Mouse (Mus musculus) limb, embryonic 14.5 days (tissue): Measurements from ENCODE around the gene Gm28374. TPM values are rescaled to one million over a fixed set of nuclear protein-coding genes. Genes with fewer than 3 reads are reported as not detected.

Experiments
- ATAC-seq: fragments of 200-750 bp; cut with Nextera tagmentation; 2 replicates; pipeline ENCODE4 v1.8.0; 2017; ENCODE audit warnings: low read depth, moderate number of reproducible peaks, moderate TSS enrichment; ENCODE audit not compliant: low FRiP score
- DNase-seq: peaks from one replicate; pipeline ENCODE4 v3.0.0-alpha.2; 2015; ENCODE audit warnings: low spot score
- H3K27ac ChIP-seq: fragments of 300-500 bp; sonication (generic); replicated peaks from 2 replicates; pipeline ENCODE4 v1.5.1; 2014; ENCODE audit warnings: low read depth, mild to moderate bottlenecking, low read length, moderate library complexity, mixed read lengths
- H3K27me3 ChIP-seq: fragments of 300-500 bp; sonication (generic); 2 replicates; pipeline ENCODE4 v1.6.1; 2014; ENCODE audit warnings: low read length, mixed read lengths; ENCODE audit not compliant: control insufficient read depth, insufficient read depth
- H3K36me3 ChIP-seq: fragments of 300-500 bp; sonication (generic); 2 replicates; pipeline ENCODE4 v1.6.1; 2014; ENCODE audit warnings: mild to moderate bottlenecking, low read length, moderate library complexity, mixed read lengths; ENCODE audit not compliant: control insufficient read depth, insufficient read depth
- H3K4me1 ChIP-seq: fragments of 300-500 bp; sonication (generic); 2 replicates; pipeline ENCODE4 v1.6.1; 2014; ENCODE audit warnings: antibody characterized with exemption, low read length, mixed read lengths; ENCODE audit not compliant: control insufficient read depth, insufficient read depth
- H3K4me2 ChIP-seq: fragments of 300-500 bp; sonication (generic); replicated peaks from 2 replicates; pipeline ENCODE4 v1.6.1; 2014; ENCODE audit warnings: low read depth, mild to moderate bottlenecking, low read length, moderate library complexity; ENCODE audit not compliant: severe bottlenecking
- H3K4me3 ChIP-seq: fragments of 300-500 bp; sonication (generic); replicated peaks from 2 replicates; pipeline ENCODE4 v1.5.1; 2014; ENCODE audit warnings: low read length
- H3K9ac ChIP-seq: fragments of 300-500 bp; sonication (generic); 2 replicates; pipeline ENCODE4 v1.6.1; 2014; ENCODE audit warnings: mild to moderate bottlenecking, low read depth, low read length, moderate library complexity; ENCODE audit not compliant: severe bottlenecking
- H3K9me3 ChIP-seq: fragments of 300-500 bp; sonication (generic); 2 replicates; pipeline ENCODE4 v1.6.1; 2016; ENCODE audit warnings: low read length; ENCODE audit not compliant: control insufficient read depth
- POLR2A ChIP-seq: fragments of 200-500 bp; IDR thresholded peaks from 2 replicates; pipeline ENCODE4 v1.8.0; 2012; ENCODE audit warnings: inconsistent platforms, mild to moderate bottlenecking, moderate library complexity, borderline replicate concordance; ENCODE audit not compliant: insufficient read depth, insufficient read length; ENCODE audit errors: extremely low read depth
- WGBS: fragments of 180-500 bp; shearing (Covaris S2); extraction: QIAGEN DNeasy Blood & Tissue Kit; methylation state at CpG from one replicate; pipeline ENCODE4 v1.1.7; 2014; 5-methylcytosine and 5-hydroxymethylcytosine counted together
- microRNA-seq: library from miRNA; unstranded; fragments of <30 nt; microRNA quantifications from one replicate; pipeline ENCODE4, GENCODE M21; 2016
- polyA plus RNA-seq, 2 experiments: library from polyadenylated mRNA; depleted of rRNA in 1 of 2; stranded (reverse) in 1 of 2; unstranded in 1 of 2; fragments of >200 nt; fragmentation: Nextera tagmentation in 1 of 2; extraction: Ambion mirVana in 1 of 2; gene quantifications; 2 replicates each; pipeline versions ENCODE4 v1.2.1 to v1.2.3; 2012 to 2014

Gene Gm28374
- polyA plus RNA-seq, 2 experiments, result 1.1 TPM

GRCm38 (mm10) chr19:6028991-6029390, 53.1 kb downstream of the Gm28374 start:
- 83% methylated on average over 6 of the region's 6 CpGs for WGBS
- no peaks in the 10 kb centered on the region for H3K4me1 ChIP-seq
- no peaks in the 10 kb centered on the region for H3K27me3 ChIP-seq
- no peaks in the 10 kb centered on the region for H3K36me3 ChIP-seq
- H3K9ac ChIP-seq, result no peak overlapping the region
- no peak for ATAC-seq
- no peak for TF ChIP-seq POLR2A
- DNase-seq, result no peak
- H3K27ac ChIP-seq, result no peak overlapping the region
- H3K9me3 ChIP-seq, result no peaks in the 10 kb centered on the region
- H3K4me2 ChIP-seq, result no peak overlapping the region
- H3K4me3 ChIP-seq, result no peak overlapping the region

Small RNA genes within 50 kb of the gene (microRNA-seq; reads per million reads assigned to microRNA genes)
- 0.69 reads per million for gene Mir6988

Other genes starting within 250 kb of the Gm28374 start
- gene Frmd8, start 207.0 kb downstream of the Gm28374 start, polyA plus RNA-seq (2012; rRNA removed), result 22.7 and 30.1 TPM in 2 replicates
- gene Frmd8, start 207.0 kb downstream of the Gm28374 start, polyA plus RNA-seq (2014; fragmentation: Nextera tagmentation; extraction: Ambion mirVana), result 22.6 and 22.7 TPM in 2 replicates
- gene Slc25a45, start 204.4 kb downstream of the Gm28374 start, polyA plus RNA-seq (2012; rRNA removed), result 6.2 and 6.3 TPM in 2 replicates
- gene Slc25a45, start 204.4 kb downstream of the Gm28374 start, polyA plus RNA-seq (2014; fragmentation: Nextera tagmentation; extraction: Ambion mirVana), result 2.5 and 3.0 TPM in 2 replicates
- gene Tigd3, start 188.1 kb downstream of the Gm28374 start, polyA plus RNA-seq (2012; rRNA removed), result 4.8 TPM in 2 replicates
- gene Tigd3, start 188.1 kb downstream of the Gm28374 start, polyA plus RNA-seq (2014; fragmentation: Nextera tagmentation; extraction: Ambion mirVana), result 1.7 and 2.0 TPM in 2 replicates
- gene Dpf2, start 169.2 kb downstream of the Gm28374 start, polyA plus RNA-seq (2012; rRNA removed), result 179 and 199 TPM in 2 replicates
- 143 and 147 TPM in 2 replicates for gene Dpf2, start 169.2 kb downstream of the Gm28374 start, polyA plus RNA-seq (2014; fragmentation: Nextera tagmentation; extraction: Ambion mirVana)
- gene Cdc42ep2, start 157.4 kb downstream of the Gm28374 start, polyA plus RNA-seq (2012; rRNA removed), result 9.7 and 10.0 TPM in 2 replicates
- gene Cdc42ep2, start 157.4 kb downstream of the Gm28374 start, polyA plus RNA-seq (2014; fragmentation: Nextera tagmentation; extraction: Ambion mirVana), result 6.5 and 8.0 TPM in 2 replicates
- 87.9 and 109 TPM in 2 replicates for gene Pola2, start 118.1 kb downstream of the Gm28374 start, polyA plus RNA-seq (2012; rRNA removed)
- 65.8 and 66.3 TPM in 2 replicates for gene Pola2, start 118.1 kb downstream of the Gm28374 start, polyA plus RNA-seq (2014; fragmentation: Nextera tagmentation; extraction: Ambion mirVana)
- gene Slc22a20, start 96.1 kb downstream of the Gm28374 start, polyA plus RNA-seq (2012; rRNA removed), result not detected in 2 replicates
- not detected in 2 replicates for gene Slc22a20, start 96.1 kb downstream of the Gm28374 start, polyA plus RNA-seq (2014; fragmentation: Nextera tagmentation; extraction: Ambion mirVana)
- gene Capn1, start 66.4 kb downstream of the Gm28374 start, polyA plus RNA-seq (2012; rRNA removed), result 29.0 and 33.4 TPM in 2 replicates
- gene Capn1, start 66.4 kb downstream of the Gm28374 start, polyA plus RNA-seq (2014; fragmentation: Nextera tagmentation; extraction: Ambion mirVana), result 18.0 and 19.7 TPM in 2 replicates
- gene Syvn1, start 35.7 kb downstream of the Gm28374 start, polyA plus RNA-seq (2012; rRNA removed), result 49.2 and 63.9 TPM in 2 replicates
- gene Syvn1, start 35.7 kb downstream of the Gm28374 start, polyA plus RNA-seq (2014; fragmentation: Nextera tagmentation; extraction: Ambion mirVana), result 31.5 and 34.6 TPM in 2 replicates
- 47.0 and 54.8 TPM in 2 replicates for gene Mrpl49, start 24.5 kb downstream of the Gm28374 start, polyA plus RNA-seq (2012; rRNA removed)
- gene Mrpl49, start 24.5 kb downstream of the Gm28374 start, polyA plus RNA-seq (2014; fragmentation: Nextera tagmentation; extraction: Ambion mirVana), result 75.3 and 75.5 TPM in 2 replicates
- 1,573 and 1,838 TPM in 2 replicates for gene Fau, start 24.4 kb downstream of the Gm28374 start, polyA plus RNA-seq (2012; rRNA removed)
- 948 and 968 TPM in 2 replicates for gene Fau, start 24.4 kb downstream of the Gm28374 start, polyA plus RNA-seq (2014; fragmentation: Nextera tagmentation; extraction: Ambion mirVana)
- 32.0 and 41.5 TPM in 2 replicates for gene Znhit2, start 21.1 kb downstream of the Gm28374 start, polyA plus RNA-seq (2012; rRNA removed)
- gene Znhit2, start 21.1 kb downstream of the Gm28374 start, polyA plus RNA-seq (2014; fragmentation: Nextera tagmentation; extraction: Ambion mirVana), result 36.5 and 37.0 TPM in 2 replicates
- 43.8 and 59.6 TPM in 2 replicates for gene Tm7sf2, start 13.9 kb downstream of the Gm28374 start, polyA plus RNA-seq (2012; rRNA removed)
- gene Tm7sf2, start 13.9 kb downstream of the Gm28374 start, polyA plus RNA-seq (2014; fragmentation: Nextera tagmentation; extraction: Ambion mirVana), result 15.5 and 18.8 TPM in 2 replicates
- 81.6 and 95.9 TPM in 2 replicates for gene Vps51, start 5.0 kb downstream of the Gm28374 start, polyA plus RNA-seq (2012; rRNA removed)
- gene Vps51, start 5.0 kb downstream of the Gm28374 start, polyA plus RNA-seq (2014; fragmentation: Nextera tagmentation; extraction: Ambion mirVana), result 51.9 and 60.5 TPM in 2 replicates
- 0.20 TPM in 1 of 2 replicates, not detected in the other for gene Tmem262, start 2.2 kb downstream of the Gm28374 start, polyA plus RNA-seq (2012; rRNA removed)
- not detected in 2 replicates for gene Tmem262, start 2.2 kb downstream of the Gm28374 start, polyA plus RNA-seq (2014; fragmentation: Nextera tagmentation; extraction: Ambion mirVana)
- gene Zfpl1, start 2.7 kb upstream of the Gm28374 start, polyA plus RNA-seq (2012; rRNA removed), result 134 and 177 TPM in 2 replicates
- 85.4 and 91.0 TPM in 2 replicates for gene Zfpl1, start 2.7 kb upstream of the Gm28374 start, polyA plus RNA-seq (2014; fragmentation: Nextera tagmentation; extraction: Ambion mirVana)
- gene Cdca5, start 2.7 kb upstream of the Gm28374 start, polyA plus RNA-seq (2012; rRNA removed), result 22.0 and 23.3 TPM in 2 replicates
- gene Cdca5, start 2.7 kb upstream of the Gm28374 start, polyA plus RNA-seq (2014; fragmentation: Nextera tagmentation; extraction: Ambion mirVana), result 27.9 and 31.5 TPM in 2 replicates
- 0.14 and 0.75 TPM in 2 replicates for gene AC131692.1, start 12.2 kb upstream of the Gm28374 start, polyA plus RNA-seq (2012; rRNA removed)
- gene AC131692.1, start 12.2 kb upstream of the Gm28374 start, polyA plus RNA-seq (2014; fragmentation: Nextera tagmentation; extraction: Ambion mirVana), result not detected in 2 replicates
- gene Naaladl1, start 23.5 kb upstream of the Gm28374 start, polyA plus RNA-seq (2012; rRNA removed), result 2.5 and 3.0 TPM in 2 replicates
- gene Naaladl1, start 23.5 kb upstream of the Gm28374 start, polyA plus RNA-seq (2014; fragmentation: Nextera tagmentation; extraction: Ambion mirVana), result 0.21 and 0.48 TPM in 2 replicates
- gene Sac3d1, start 36.4 kb upstream of the Gm28374 start, polyA plus RNA-seq (2012; rRNA removed), result 45.6 and 57.9 TPM in 2 replicates
- 53.8 and 55.9 TPM in 2 replicates for gene Sac3d1, start 36.4 kb upstream of the Gm28374 start, polyA plus RNA-seq (2014; fragmentation: Nextera tagmentation; extraction: Ambion mirVana)
- 36.4 and 48.9 TPM in 2 replicates for gene Snx15, start 46.0 kb upstream of the Gm28374 start, polyA plus RNA-seq (2012; rRNA removed)
- gene Snx15, start 46.0 kb upstream of the Gm28374 start, polyA plus RNA-seq (2014; fragmentation: Nextera tagmentation; extraction: Ambion mirVana), result 30.2 and 33.9 TPM in 2 replicates
- 0.10 and 0.22 TPM in 2 replicates for gene Batf2, start 58.7 kb upstream of the Gm28374 start, polyA plus RNA-seq (2012; rRNA removed)
- gene Batf2, start 58.7 kb upstream of the Gm28374 start, polyA plus RNA-seq (2014; fragmentation: Nextera tagmentation; extraction: Ambion mirVana), result 0.15 TPM in 1 of 2 replicates, not detected in the other
- 91.9 and 127 TPM in 2 replicates for gene Arl2, start 59.3 kb upstream of the Gm28374 start, polyA plus RNA-seq (2012; rRNA removed)
- gene Arl2, start 59.3 kb upstream of the Gm28374 start, polyA plus RNA-seq (2014; fragmentation: Nextera tagmentation; extraction: Ambion mirVana), result 76.0 and 77.5 TPM in 2 replicates
- 0.05 and 0.09 TPM in 2 replicates for gene Majin, start 102.1 kb upstream of the Gm28374 start, polyA plus RNA-seq (2012; rRNA removed)
- gene Majin, start 102.1 kb upstream of the Gm28374 start, polyA plus RNA-seq (2014; fragmentation: Nextera tagmentation; extraction: Ambion mirVana), result not detected in 2 replicates
- 1.5 and 2.7 TPM in 2 replicates for gene Gpha2, start 144.1 kb upstream of the Gm28374 start, polyA plus RNA-seq (2012; rRNA removed)
- gene Gpha2, start 144.1 kb upstream of the Gm28374 start, polyA plus RNA-seq (2014; fragmentation: Nextera tagmentation; extraction: Ambion mirVana), result 1.2 and 2.3 TPM in 2 replicates
- 45.0 and 48.1 TPM in 2 replicates for gene Ppp2r5b, start 153.6 kb upstream of the Gm28374 start, polyA plus RNA-seq (2012; rRNA removed)
- 27.5 and 27.8 TPM in 2 replicates for gene Ppp2r5b, start 153.6 kb upstream of the Gm28374 start, polyA plus RNA-seq (2014; fragmentation: Nextera tagmentation; extraction: Ambion mirVana)
- gene Atg2a, start 159.4 kb upstream of the Gm28374 start, polyA plus RNA-seq (2012; rRNA removed), result 18.3 and 25.7 TPM in 2 replicates
- 10.6 and 14.6 TPM in 2 replicates for gene Atg2a, start 159.4 kb upstream of the Gm28374 start, polyA plus RNA-seq (2014; fragmentation: Nextera tagmentation; extraction: Ambion mirVana)
- gene Ehd1, start 194.5 kb upstream of the Gm28374 start, polyA plus RNA-seq (2012; rRNA removed), result 160 and 232 TPM in 2 replicates
- gene Ehd1, start 194.5 kb upstream of the Gm28374 start, polyA plus RNA-seq (2014; fragmentation: Nextera tagmentation; extraction: Ambion mirVana), result 68.7 and 81.8 TPM in 2 replicates
- gene Cdc42bpg, start 224.2 kb upstream of the Gm28374 start, polyA plus RNA-seq (2012; rRNA removed), result 15.2 and 17.0 TPM in 2 replicates
- gene Cdc42bpg, start 224.2 kb upstream of the Gm28374 start, polyA plus RNA-seq (2014; fragmentation: Nextera tagmentation; extraction: Ambion mirVana), result 1.4 and 2.0 TPM in 2 replicates